ENCODE assay signal across 12 mouse cellular contexts in the genomic region with DNA sequence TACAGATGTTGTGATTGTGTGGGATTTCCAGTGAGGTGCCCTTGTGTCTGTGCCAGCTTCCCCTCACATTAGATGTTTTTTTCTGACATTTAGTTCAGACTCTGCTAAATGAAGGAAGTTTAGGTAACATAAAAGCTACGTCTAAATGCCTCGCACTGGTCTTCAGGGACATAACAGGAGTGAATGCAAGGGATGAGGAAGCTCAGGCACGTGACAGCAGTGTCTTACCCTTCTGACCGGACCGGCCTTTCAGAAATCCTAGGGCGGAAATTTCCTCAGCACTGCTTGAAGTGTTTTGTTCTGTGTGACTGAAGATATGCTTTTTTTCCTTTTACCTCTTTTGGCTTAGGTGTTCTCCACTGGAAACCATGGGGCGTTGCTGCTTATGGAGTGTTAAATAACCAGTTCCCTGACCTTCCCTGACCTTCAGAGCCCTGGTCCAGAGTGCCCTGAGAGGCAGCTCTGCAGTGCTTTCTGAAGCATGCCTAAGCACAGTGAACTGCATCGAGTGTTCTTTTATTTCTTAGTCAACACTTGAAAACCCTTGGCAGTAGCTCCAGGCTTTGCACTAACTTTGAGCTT.
DNase-seq lines count a peak whose midpoint lies in the region; ATAC-seq lines count a peak whose summit lies in the region.
"Had no signal": no experiment of that assay in that cellular context is flagged by ENCODE, and none has a peak within 500 bp of the region (broad histone marks: within the 10 kb centered on the region; RNA-seq: fewer than 3 reads in every experiment).

No protein-coding gene starts in this region.

- H3K9me3 ChIP-seq in heart, embryonic 16.5 days (replicated peaks; ENCODE audit: control insufficient read depth, low read length): no peaks in the 10 kb centered on the region

- no peak overlapping the region for H3K4me2 ChIP-seq in heart, embryonic 16.5 days (ENCODE audit: low read depth, low read length)

- ATAC-seq in heart, embryonic 16.5 days (replicated peaks; ENCODE audit: extremely low read depth, insufficient read depth, low FRiP score): peak; percentile 65; the same call in 1 of the 2 replicates

- H3K27ac ChIP-seq in heart, embryonic 16.5 days (ENCODE audit: low read length): peak overlapping the region; percentile 70
- H3K27ac ChIP-seq: left cerebral cortex, adult 2 months had no signal

- peak; percentile 18 for DNase-seq in embryo, embryonic 10.5 days (ENCODE audit: low spot score)
- DNase-seq in embryo, embryonic 11 days: no peak
- DNase-seq in heart, adult 9 months (ENCODE audit: low spot score in 2 of 2): no peak
- DNase-seq in kidney, postnatal 25 days: peak; percentile 82 to 91
- peak; percentile 61 to 82 for DNase-seq in lung, postnatal 4 days
- no peak for DNase-seq in urinary bladder, adult 18-20 months (ENCODE audit: low spot score in 2 of 2)
- DNase-seq in spleen, adult 12 weeks (ENCODE audit: low spot score): no peak
- DNase-seq: adrenal gland, postnatal 36 days; cerebellum, adult 11 months; liver had no signal

- no peaks in the 10 kb centered on the region for H3K27me3 ChIP-seq in heart, embryonic 16.5 days (ENCODE audit: control insufficient read depth, insufficient read depth, low read length)

- no peak overlapping the region for H3K4me3 ChIP-seq in heart, embryonic 16.5 days (ENCODE audit: low read length)
- H3K4me3 ChIP-seq: left cerebral cortex, adult 2 months had no signal

- no peak overlapping the region for H3K9ac ChIP-seq in heart, embryonic 16.5 days (ENCODE audit: low read length)

- peaks cover 10% of the 10 kb centered on the region for H3K4me1 ChIP-seq in heart, embryonic 16.5 days (ENCODE audit: control insufficient read depth, insufficient read depth, low read length)

- WGBS in heart, embryonic 16.5 days: 53% methylated on average over 8 of the region's 8 CpGs

- H3K36me3 ChIP-seq in heart, embryonic 16.5 days (ENCODE audit: control insufficient read depth, insufficient read depth): no peaks in the 10 kb centered on the region

Comparison
In these comparisons a context has a peak if more than half of its experiments do, and no peak if none do; other contexts are left out.
1. DNase-seq: peak in embryo, embryonic 10.5 days (single experiment), kidney, postnatal 25 days (2 of 2) and lung, postnatal 4 days (2 of 2); none in embryo, embryonic 11 days (single experiment), heart, adult 9 months (0 of 2), urinary bladder, adult 18-20 months (0 of 2) and spleen, adult 12 weeks (single experiment).